Mouse (Mus musculus) adrenal gland, adult 18-20 months (tissue): Measurements from ENCODE around the gene Mrgbp. TPM values are rescaled to one million over a fixed set of nuclear protein-coding genes. Genes with fewer than 3 reads are reported as not detected.

Experiments
- DNase-seq, 2 experiments: peaks; one replicate each; pipeline ENCODE4 v3.0.0; 2021 to 2022; ENCODE audit warnings: low spot score in 2 of 2
- long read RNA-seq, 2 experiments: library from polyadenylated mRNA; stranded (forward); transcript quantifications; one replicate each; pipeline ENCODE4 v2.0.0; 2021
- total RNA-seq, 2 experiments: library from RNA; stranded (reverse); gene quantifications; 1 replicate in 1 of 2; 2 replicates in 1 of 2; pipeline ENCODE4 v1.2.3; 2021

The Mrgbp gene
- 10 to 100 TPM; 14.5 to 17.2 TPM for total RNA-seq
- long read RNA-seq, experiment 1, partial matches to known transcripts: 1 of 4 reads
- long read RNA-seq, experiment 1, other reads (novel, unspliced or antisense): 1 of 4 reads
- long read RNA-seq, experiment 2, partial matches to known transcripts: 4 of 16 reads
- long read RNA-seq, experiment 2, other reads (novel, unspliced or antisense): 0 of 16 reads

DNA sequence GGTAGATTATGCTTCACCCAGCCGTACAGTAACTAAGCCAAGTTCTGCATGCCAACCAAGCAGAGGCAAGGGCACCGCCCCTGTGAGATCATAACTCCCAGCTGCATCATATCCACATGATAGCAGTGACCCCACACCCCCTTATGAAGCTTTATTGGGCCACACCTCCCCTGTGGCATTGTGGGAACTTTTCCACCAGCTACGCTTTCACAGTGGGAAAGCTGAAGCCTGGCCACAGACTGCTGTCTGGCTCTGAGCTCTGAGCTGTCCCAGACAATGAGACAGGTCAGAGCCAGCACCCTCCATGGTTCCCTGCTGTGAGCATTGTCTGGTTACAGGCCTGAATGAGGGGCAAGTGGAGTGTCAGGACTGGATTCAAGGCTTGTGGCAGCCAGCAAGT, at the start of gene Mrgbp:
Gene Mrgbp (plus strand): TSS at position 303 of the 400 bp plus-strand sequence.
- no peak for DNase-seq

- DNase-seq: no peak
Observed at GRCm38 (mm10) chr2:180531671-180532385, 49.3 kb upstream of the Mrgbp start.

DNA sequence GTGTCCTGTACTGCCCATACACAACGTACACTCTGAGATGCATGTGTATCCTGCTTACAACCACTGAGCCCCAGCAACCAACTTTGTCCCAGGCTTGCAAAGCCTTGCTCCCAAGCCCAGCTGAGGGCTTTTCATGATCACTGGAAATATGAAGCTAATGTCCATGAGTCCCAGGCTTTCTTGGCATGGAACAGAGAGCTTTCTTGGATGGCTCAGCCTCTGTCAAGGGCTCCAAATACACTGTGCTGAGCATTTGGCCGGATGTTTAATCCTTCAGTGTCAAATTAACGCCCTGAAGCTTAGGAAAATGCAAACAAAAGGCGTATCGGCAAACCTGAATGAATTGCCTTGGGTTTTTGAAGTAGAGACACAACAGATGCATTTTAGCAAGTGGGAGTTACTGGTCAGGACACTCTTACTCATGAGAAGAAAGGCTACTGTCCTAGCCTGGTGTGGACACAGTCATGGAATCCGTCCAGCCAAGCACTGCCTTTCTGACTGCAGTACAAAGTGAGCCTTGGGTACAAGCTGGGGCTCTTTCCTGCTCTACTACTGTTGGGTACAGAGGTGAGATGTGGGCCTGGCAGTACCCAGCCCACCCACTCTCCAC, 48.6 kb upstream of the Mrgbp start:
- DNase-seq: no peak

- no peak for DNase-seq
Observed at GRCm38 (mm10) chr2:180533237-180533636, 47.9 kb upstream of the Mrgbp start.

GRCm38 (mm10) chr2:180543675-180544074, 37.4 kb upstream of the Mrgbp start:
- DNase-seq: no peak

- DNase-seq: no peak
Observed at GRCm38 (mm10) chr2:180545046-180545445, 36.1 kb upstream of the Mrgbp start.

- no peak for DNase-seq
Observed at GRCm38 (mm10) chr2:180547384-180548106, 33.6 kb upstream of the Mrgbp start.

DNA sequence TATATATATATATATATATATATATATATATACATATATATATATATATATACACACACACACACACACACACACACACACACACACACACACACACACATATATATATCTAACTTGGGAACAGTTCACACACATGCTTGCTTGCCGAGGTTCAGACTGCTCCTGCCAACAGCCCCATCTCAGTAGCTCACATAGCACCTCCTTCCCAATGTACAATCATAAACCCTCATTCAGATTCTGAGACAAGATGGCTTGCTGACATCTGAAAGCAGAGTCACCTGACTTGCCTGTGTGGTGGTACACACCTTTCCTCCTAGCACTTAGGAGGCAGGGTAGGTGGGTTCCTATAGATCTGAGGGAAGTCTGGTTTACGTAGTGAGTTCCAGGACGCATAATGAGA, 28.8 kb upstream of the Mrgbp start:
- no peak for DNase-seq

DNA sequence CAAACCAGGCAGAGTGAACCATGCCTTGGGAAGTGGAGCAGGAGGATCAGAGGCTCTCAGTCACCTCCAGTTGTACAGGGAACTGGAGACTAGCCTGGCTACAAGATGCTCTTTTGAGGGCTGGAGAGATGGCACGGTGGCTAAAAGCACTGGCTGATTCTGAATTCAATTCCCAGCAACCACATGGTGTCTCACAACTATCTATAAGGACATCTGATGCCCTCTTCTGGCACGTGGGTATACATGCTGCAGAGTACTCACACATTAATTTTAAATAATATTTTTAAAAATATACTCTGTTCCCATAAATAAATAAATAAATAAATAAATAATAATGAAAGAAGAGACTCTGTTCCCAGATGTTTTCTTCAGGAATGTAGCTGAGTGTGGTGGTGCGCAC, 25.9 kb upstream of the Mrgbp start:
- DNase-seq: no peak

GRCm38 (mm10) chr2:180556470-180556869, 24.6 kb upstream of the Mrgbp start:
- no peak for DNase-seq

DNA sequence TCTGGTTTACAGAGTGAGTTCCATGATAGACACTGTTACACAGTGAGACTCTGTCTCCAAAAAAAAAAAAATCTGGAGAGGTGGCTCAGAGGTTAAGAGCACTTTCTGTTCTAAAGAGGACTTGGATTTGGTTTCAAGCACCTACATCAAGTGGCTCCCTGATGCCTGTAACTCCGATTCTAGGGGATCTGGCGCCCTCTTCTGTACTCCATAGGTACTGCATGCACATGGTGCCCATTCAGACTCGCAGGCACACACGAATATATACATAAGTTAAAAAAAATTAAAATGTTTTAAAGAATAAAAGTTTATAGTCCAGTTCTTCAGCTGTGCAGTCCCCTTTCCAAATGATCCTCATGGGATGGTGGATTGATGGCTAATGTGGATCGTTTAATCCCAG, 20.9 kb upstream of the Mrgbp start:
- DNase-seq: no peak

GRCm38 (mm10) chr2:180562146-180562545, 19.0 kb upstream of the Mrgbp start:
- no peak for DNase-seq

DNA sequence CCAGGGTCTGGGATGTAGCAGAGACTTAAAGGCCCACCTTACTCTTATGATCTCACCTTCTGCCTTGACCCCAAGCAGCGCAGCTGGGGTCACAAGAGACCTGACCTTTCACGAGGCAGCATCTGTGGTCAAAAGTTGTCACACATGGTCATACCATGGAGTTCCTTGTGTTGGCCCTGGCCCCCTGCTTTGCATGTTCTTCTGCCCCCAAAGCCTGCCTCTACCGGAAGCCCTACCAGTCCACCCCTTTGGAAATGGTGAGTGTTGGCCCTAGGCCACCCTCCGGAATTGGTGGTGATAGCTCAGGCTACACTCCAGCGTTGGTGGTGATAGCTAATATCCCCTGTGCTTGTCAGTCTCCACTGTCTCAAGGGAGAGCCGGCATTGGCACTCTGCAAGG, 17.8 kb upstream of the Mrgbp start:
- no peak for DNase-seq

GRCm38 (mm10) chr2:180563841-180564240, 17.3 kb upstream of the Mrgbp start:
- DNase-seq: no peak

GRCm38 (mm10) chr2:180566240-180566913, 14.7 kb upstream of the Mrgbp start:
- DNase-seq: peak; percentile 56 to 66

DNA sequence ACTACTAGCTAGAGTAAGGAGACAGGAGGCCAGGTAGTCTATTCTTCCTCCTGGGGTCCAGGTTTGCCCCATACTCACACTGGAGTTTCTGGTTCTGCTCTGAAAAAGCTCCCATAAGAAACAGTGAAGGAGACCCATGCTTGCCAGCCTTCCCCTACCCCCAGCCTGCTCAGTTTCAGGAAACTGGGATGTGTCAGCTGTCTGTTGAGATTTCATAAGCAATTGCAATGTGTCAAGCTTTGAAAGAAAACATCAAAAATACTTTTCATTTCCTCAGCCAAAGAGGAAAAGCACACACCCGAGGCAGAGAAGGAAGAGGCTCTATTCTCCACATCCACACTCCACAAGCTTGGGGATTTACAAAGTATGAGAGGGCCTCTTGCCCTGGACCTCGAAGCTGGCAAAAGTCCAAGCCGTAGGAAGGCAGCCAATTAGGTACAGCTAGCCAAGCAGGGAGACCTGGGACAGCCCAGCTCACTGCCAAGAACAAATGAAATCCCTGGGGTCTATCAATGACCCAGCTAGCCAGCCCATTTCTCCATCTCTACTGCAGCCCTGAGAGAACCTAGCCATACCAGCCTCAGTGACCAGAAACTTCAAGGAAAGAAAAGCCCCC, 12.0 kb upstream of the Mrgbp start:
- DNase-seq: peak in 1 of 2 experiments; percentile 53

DNA sequence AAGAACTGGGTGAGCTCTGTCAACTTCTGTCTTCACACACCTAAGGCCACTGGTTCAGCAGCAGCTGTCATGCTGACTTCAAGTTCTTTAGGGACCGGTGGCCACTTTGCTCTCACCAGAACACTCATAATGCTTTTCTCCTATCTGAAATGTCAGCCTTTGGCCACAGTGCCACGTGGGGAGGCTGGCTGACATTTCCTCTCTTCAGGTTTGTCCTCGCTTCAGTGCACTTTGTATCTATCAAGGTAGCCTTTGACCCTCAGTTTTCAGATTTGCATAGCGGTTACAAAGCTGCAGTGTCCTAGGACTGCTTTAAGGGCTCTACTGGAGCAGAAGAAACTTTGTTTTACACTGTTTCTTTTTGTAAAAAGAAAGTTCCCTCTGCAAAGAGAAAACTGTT, 4.6 kb upstream of the Mrgbp start:
- DNase-seq: no peak

GRCm38 (mm10) chr2:180578686-180579085, 2.4 kb upstream of the Mrgbp start:
- DNase-seq: peak; percentile 69 to 72

- peak; percentile 99 to 100 for DNase-seq
Observed at GRCm38 (mm10) chr2:180582481-180583153, 1.5 kb downstream of the Mrgbp start.

DNA sequence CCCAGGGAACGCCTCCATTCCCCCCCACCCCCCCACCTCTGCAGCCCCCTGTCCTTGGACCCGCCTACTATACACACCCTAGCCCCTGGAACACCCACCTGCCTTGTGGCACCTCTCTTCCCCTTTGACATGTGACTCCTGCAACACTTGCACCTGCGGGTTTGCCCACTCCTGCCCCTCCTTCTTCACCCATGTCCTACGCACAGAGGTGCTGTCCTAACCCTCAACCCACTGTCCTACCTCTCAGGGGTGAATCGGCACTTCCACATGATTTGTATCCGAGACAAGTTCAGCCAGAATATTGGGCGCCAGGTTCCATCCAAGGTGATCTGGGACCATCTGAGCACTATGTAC, 2.0 kb downstream of the Mrgbp start:
- no peak for DNase-seq
